Mouse (Mus musculus) ovary, adult 18-20 months (tissue): ENCODE results near the gene Plekhh2.

Experiments
- DNase-seq: peaks from one replicate; pipeline ENCODE4 v3.0.0; 2022; ENCODE audit warnings: low spot score, mixed read lengths

The Plekhh2 gene

GRCm38 (mm10) chr17:84573940-84574339 lies 62.2 kb downstream of the Plekhh2 start:
- no peak for DNase-seq

GRCm38 (mm10) chr17:84575108-84575507 lies 63.4 kb downstream of the Plekhh2 start:
- DNase-seq: no peak

- no peak for DNase-seq
Measured at GRCm38 (mm10) chr17:84576621-84577293, 65.1 kb downstream of the Plekhh2 start.

- no peak for DNase-seq
Measured at GRCm38 (mm10) chr17:84579249-84579648, 67.6 kb downstream of the Plekhh2 start.

GRCm38 (mm10) chr17:84579817-84580216 lies 68.1 kb downstream of the Plekhh2 start:
- DNase-seq: no peak

GRCm38 (mm10) chr17:84580821-84581220 lies 69.1 kb downstream of the Plekhh2 start:
- DNase-seq: no peak

GRCm38 (mm10) chr17:84581740-84582414 lies 70.2 kb downstream of the Plekhh2 start:
- DNase-seq: no peak

GRCm38 (mm10) chr17:84584107-84584506 lies 72.4 kb downstream of the Plekhh2 start:
- no peak for DNase-seq

GRCm38 (mm10) chr17:84585104-84585503 lies 73.4 kb downstream of the Plekhh2 start:
- no peak for DNase-seq

GRCm38 (mm10) chr17:84590065-84590464 lies 78.4 kb downstream of the Plekhh2 start:
- DNase-seq: no peak

- no peak for DNase-seq
Measured at GRCm38 (mm10) chr17:84591431-84592150, 79.9 kb downstream of the Plekhh2 start.

GRCm38 (mm10) chr17:84596015-84596441 lies 84.3 kb downstream of the Plekhh2 start:
- no peak for DNase-seq

- DNase-seq: no peak
Measured at GRCm38 (mm10) chr17:84596501-84596900, 84.8 kb downstream of the Plekhh2 start.

GRCm38 (mm10) chr17:84597859-84598258 lies 86.2 kb downstream of the Plekhh2 start:
- DNase-seq: no peak

- no peak for DNase-seq
Measured at GRCm38 (mm10) chr17:84598928-84599327, 87.2 kb downstream of the Plekhh2 start.

GRCm38 (mm10) chr17:84600051-84600983 lies 88.6 kb downstream of the Plekhh2 start:
- no peak for DNase-seq

GRCm38 (mm10) chr17:84601805-84602204 lies 90.1 kb downstream of the Plekhh2 start:
- DNase-seq: no peak

- no peak for DNase-seq
Measured at GRCm38 (mm10) chr17:84603202-84603627, 91.5 kb downstream of the Plekhh2 start.

- no peak for DNase-seq
Measured at GRCm38 (mm10) chr17:84603709-84604420, 92.2 kb downstream of the Plekhh2 start.

- no peak for DNase-seq
Measured at GRCm38 (mm10) chr17:84606976-84607375, 95.3 kb downstream of the Plekhh2 start.

- DNase-seq: no peak
Measured at GRCm38 (mm10) chr17:84607617-84608016, 95.9 kb downstream of the Plekhh2 start.
